Mouse (Mus musculus) ES-Bruce4 (cell line): Measurements from ENCODE around the gene Spin2c. TPM values are rescaled to one million over a fixed set of nuclear protein-coding genes. Genes with fewer than 3 reads are reported as not detected.
A peak's percentile ranks its signal among the peaks of the same experiment; 100 is the strongest.

ENCODE experiments used
- H3K27ac ChIP-seq: 2 replicates; pipeline ENCODE4 v1.5.1; 2012; ENCODE audit warnings: low read length, inconsistent platforms; ENCODE audit not compliant: insufficient read depth
- H3K27me3 ChIP-seq: 2 replicates; pipeline ENCODE4 v1.6.1; 2012; ENCODE audit warnings: mild to moderate bottlenecking, low read length, inconsistent platforms; ENCODE audit not compliant: control insufficient read depth, poor library complexity, insufficient read depth, severe bottlenecking
- H3K36me3 ChIP-seq: 2 replicates; pipeline ENCODE4 v1.6.1; 2012; ENCODE audit warnings: inconsistent platforms, mild to moderate bottlenecking, low read length, moderate library complexity; ENCODE audit not compliant: control insufficient read depth, poor library complexity, insufficient read depth, severe bottlenecking
- H3K4me1 ChIP-seq: one replicate; pipeline ENCODE4 v1.8.1; 2011; ENCODE audit warnings: low read length; ENCODE audit not compliant: control insufficient read depth, insufficient read depth
- H3K4me3 ChIP-seq: 2 replicates; pipeline ENCODE4 v1.5.1; 2011; ENCODE audit warnings: low read depth, mild to moderate bottlenecking, low read length
- H3K9ac ChIP-seq: 2 replicates; pipeline ENCODE4 v1.6.1; 2012; ENCODE audit warnings: low read depth, mild to moderate bottlenecking, inconsistent platforms; ENCODE audit not compliant: poor library complexity, severe bottlenecking
- H3K9me3 ChIP-seq: replicated peaks from 2 replicates; pipeline ENCODE4 v1.6.1; 2012; ENCODE audit warnings: mild to moderate bottlenecking, low read length, inconsistent platforms; ENCODE audit not compliant: control insufficient read depth, poor library complexity, insufficient read depth, severe bottlenecking
- CTCF ChIP-seq: IDR thresholded peaks from one replicate; pipeline ENCODE4 v1.8.1; 2011; ENCODE audit warnings: low read depth, low read length
- EP300 ChIP-seq: IDR thresholded peaks from 2 replicates; pipeline ENCODE4 v1.6.1; 2011; ENCODE audit warnings: low read depth, low read length; ENCODE audit not compliant: insufficient read depth
- POLR2A ChIP-seq: IDR thresholded peaks from one replicate; pipeline ENCODE4 v1.8.1; 2011; ENCODE audit warnings: low read length; ENCODE audit not compliant: insufficient read depth
- polyA plus RNA-seq: library from polyadenylated mRNA; stranded (reverse); fragments of >200 nt; gene quantifications from 2 replicates; pipeline ENCODE4 v1.2.4, GENCODE M21; 2011; ENCODE audit warnings: low read depth; ENCODE audit not compliant: missing spikeins, insufficient read depth, insufficient read length

Spin2c gene
- polyA plus RNA-seq = 7.9 and 8.6 TPM in 2 replicates

DNA sequence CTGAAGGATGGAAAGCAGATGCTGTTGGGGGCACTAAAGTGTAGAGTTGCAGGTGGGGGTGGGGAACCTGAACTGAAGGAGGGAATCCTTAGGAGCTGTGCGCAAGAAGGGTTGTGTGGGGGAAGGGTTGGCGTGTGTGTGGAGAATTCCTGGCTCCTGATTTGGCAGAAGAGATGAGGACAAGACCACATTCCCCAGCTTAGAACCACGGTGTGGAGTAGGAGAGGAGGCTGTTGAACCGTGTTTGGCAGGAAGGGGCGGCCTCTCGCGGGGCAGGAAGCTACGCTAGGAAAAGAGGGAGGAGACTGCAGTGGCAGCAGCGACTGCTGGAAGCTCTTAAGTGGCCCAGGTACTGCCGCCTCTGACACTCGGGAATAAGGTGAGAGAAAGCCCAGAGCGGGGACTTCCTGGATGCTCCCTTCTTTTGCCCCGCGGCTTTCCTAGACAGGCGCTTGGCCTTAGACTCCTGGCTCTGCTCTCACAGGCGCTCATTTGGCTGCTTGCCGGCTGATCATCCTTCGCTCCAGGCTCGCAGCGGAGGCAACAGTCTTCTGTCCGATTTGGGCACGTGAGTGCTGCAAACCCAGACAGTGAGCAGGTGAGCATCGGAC, at the start of gene Spin2c:
Gene Spin2c, plus strand, starts transcription at position 275 of the 611 bp plus-strand sequence.
- Histone ChIP-seq H3K36me3 (no peaks in the 10 kb centered on the region), H3K4me1 (no peaks in the 10 kb centered on the region), H3K9ac (peak within 1 kb of the TSS; percentile 51; the same call in 1 of the 2 replicates), H3K4me3 (peak within 1 kb of the TSS; percentile 88), H3K9me3 (no peaks in the 10 kb centered on the region), H3K27me3 (no peaks in the 10 kb centered on the region), H3K27ac (no peak within 1 kb of the TSS)
- TF ChIP-seq POLR2A = no peak
- TF ChIP-seq CTCF = no peak
- no peak for TF ChIP-seq EP300

DNA sequence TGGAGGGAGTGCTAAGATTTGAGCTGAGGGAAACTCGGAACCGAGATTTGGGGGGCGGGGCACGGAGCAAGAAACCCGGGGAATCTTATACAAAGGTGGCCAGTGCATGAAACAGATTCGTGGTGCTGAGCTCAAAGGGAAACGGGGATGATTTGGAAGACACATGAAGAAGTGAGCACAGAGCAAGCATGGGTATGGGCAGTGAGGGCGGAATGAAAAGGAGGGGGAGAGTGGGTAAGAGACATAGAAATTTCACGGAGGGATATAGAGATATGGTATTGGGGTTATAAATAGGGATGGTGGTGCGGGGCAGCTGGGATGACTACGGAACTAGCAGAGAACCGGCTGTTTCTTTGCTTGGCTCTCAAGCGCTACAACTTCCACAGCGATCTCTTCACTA, 581 bp downstream of the Spin2c start:
- TF ChIP-seq EP300 = no peak
- no peak for TF ChIP-seq POLR2A
- no peak for TF ChIP-seq CTCF
- peak overlapping the region; percentile 51; the same call in 1 of the 2 replicates for H3K9ac ChIP-seq
- H3K36me3 ChIP-seq = no peaks in the 10 kb centered on the region
- H3K27me3 ChIP-seq = no peaks in the 10 kb centered on the region
- no peaks in the 10 kb centered on the region for H3K9me3 ChIP-seq
- H3K27ac ChIP-seq = no peak overlapping the region
- H3K4me1 ChIP-seq = no peaks in the 10 kb centered on the region
- H3K4me3 ChIP-seq = peak overlapping the region; percentile 88

Other genes starting within 250 kb of the Spin2c start
- 3.7 and 3.9 TPM in 2 replicates for gene Kctd12b, start 135.8 kb upstream of the Spin2c start, polyA plus RNA-seq
- 31.0 and 37.3 TPM in 2 replicates for gene Nbdy, start 108.6 kb upstream of the Spin2c start, polyA plus RNA-seq
- not detected in 2 replicates for gene Samt1, start 180.4 kb downstream of the Spin2c start, polyA plus RNA-seq
- not detected in 2 replicates for gene 4921511M17Rik, start 201.6 kb downstream of the Spin2c start, polyA plus RNA-seq
- not detected in 2 replicates for gene Gm10057, start 222.8 kb downstream of the Spin2c start, polyA plus RNA-seq